Mouse (Mus musculus) forebrain, postnatal 0 days (tissue): Measurements from ENCODE around the gene Tbrg4. TPM values are rescaled to one million over a fixed set of nuclear protein-coding genes. Genes with fewer than 3 reads are reported as not detected.

Source experiments
- ATAC-seq: fragments of 200-750 bp; cut with Nextera tagmentation; 2 replicates; pipeline ENCODE4 v1.8.0; 2017; ENCODE audit warnings: mild to moderate bottlenecking, moderate library complexity
- DNase-seq: peaks from one replicate; pipeline ENCODE4 v3.0.0-alpha.2; 2015
- H3K27ac ChIP-seq: fragments of 300-500 bp; sonication (generic); 2 replicates; pipeline ENCODE4 v1.5.1; 2014; ENCODE audit warnings: low read depth, mild to moderate bottlenecking, antibody characterized with exemption, low read length, moderate library complexity, mixed read lengths
- H3K27me3 ChIP-seq: fragments of 300-500 bp; sonication (generic); 2 replicates; pipeline ENCODE4 v1.6.1; 2014; ENCODE audit warnings: mild to moderate bottlenecking, low read length, mixed read lengths; ENCODE audit not compliant: insufficient read depth
- H3K36me3 ChIP-seq: fragments of 300-500 bp; sonication (generic); 2 replicates; pipeline ENCODE4 v1.6.1; 2014; ENCODE audit warnings: mild to moderate bottlenecking, moderate library complexity; ENCODE audit not compliant: insufficient read depth
- H3K4me1 ChIP-seq: fragments of 300-500 bp; sonication (generic); 2 replicates; pipeline ENCODE4 v1.6.1; 2014; ENCODE audit warnings: antibody characterized with exemption; ENCODE audit not compliant: insufficient read depth
- H3K4me2 ChIP-seq: fragments of 300-500 bp; sonication (generic); 2 replicates; pipeline ENCODE4 v1.6.1; 2014; ENCODE audit warnings: low read depth, mild to moderate bottlenecking, moderate library complexity
- H3K4me3 ChIP-seq: fragments of 300-500 bp; sonication (generic); 2 replicates; pipeline ENCODE4 v1.5.1; 2014; ENCODE audit warnings: low read depth, low read length, mixed read lengths
- H3K9ac ChIP-seq: fragments of 300-500 bp; sonication (generic); 2 replicates; pipeline ENCODE4 v1.6.1; 2014; ENCODE audit warnings: mild to moderate bottlenecking
- H3K9me3 ChIP-seq: fragments of 300-500 bp; sonication (generic); 2 replicates; pipeline ENCODE4 v1.6.1; 2016; ENCODE audit warnings: low read length
- CTCF ChIP-seq: sonication (generic); IDR thresholded peaks from 2 replicates; pipeline ENCODE4 v1.5.1; 2016; ENCODE audit warnings: antibody characterized with exemption, control low read depth, low read depth
- WGBS: fragments of 180-500 bp; shearing (Covaris S2); extraction: QIAGEN DNeasy Blood & Tissue Kit; methylation state at CpG from one replicate; pipeline ENCODE4 v1.1.7; 2014; 5-methylcytosine and 5-hydroxymethylcytosine counted together
- polyA plus RNA-seq: library from polyadenylated mRNA; unstranded; fragments of >200 nt; fragmentation: Nextera tagmentation; extraction: Ambion mirVana; gene quantifications from 2 replicates; pipeline ENCODE4 v1.2.1, GENCODE M21; 2015
- total RNA-seq: library from RNA; depleted of rRNA; stranded (reverse); fragments of >200 nt; gene quantifications from 2 replicates; pipeline ENCODE4 v1.2.3, GENCODE M21; 2014

The Tbrg4 gene
- total and polyA plus RNA-seq, 2 experiments from 2014 or later = 31.6 to 41.9 TPM

DNA sequence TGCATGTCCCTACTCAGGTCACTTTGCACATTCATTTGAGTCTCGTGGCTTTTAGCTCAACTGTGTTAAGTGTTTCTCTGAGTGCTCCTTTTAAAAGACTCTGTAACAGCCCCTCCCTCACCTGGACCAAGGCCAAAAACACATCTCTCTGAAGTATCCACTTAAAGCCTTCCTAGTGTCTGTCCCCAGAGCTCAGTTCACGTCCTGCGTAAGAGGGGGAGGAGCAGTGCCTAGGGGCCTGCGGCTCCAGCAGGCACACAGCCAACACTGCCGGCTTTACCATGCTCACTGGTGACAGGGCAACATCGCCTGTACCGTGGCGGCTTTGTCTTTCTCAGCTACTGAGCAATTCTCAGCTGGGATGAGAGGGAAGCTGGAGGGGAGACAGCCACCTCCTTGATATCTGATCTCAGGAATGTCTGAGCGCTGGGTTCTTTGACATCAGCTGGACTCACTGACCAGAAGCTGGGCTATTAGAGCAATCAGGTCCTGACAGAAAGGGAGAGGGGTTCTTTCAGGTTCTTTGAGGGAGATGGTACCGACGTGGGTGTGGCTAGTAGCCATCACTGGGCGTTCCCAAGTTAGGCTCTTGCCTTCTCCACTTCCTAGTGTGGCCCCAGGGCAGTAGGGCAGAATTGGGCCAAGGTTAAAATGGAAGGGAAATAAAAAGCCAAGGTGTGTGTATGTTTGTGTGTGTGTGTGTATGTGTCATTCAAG, 21.8 kb downstream of the Tbrg4 start:
- Histone ChIP-seq H3K27me3 (no peaks in the 10 kb centered on the region), H3K9ac (peak overlapping the region; percentile 94), H3K36me3 (peaks cover 25% of the 10 kb centered on the region; the same call in 1 of the 2 replicates), H3K4me3 (peak overlapping the region; percentile 76), H3K27ac (peak overlapping the region; percentile 99), H3K4me2 (peak overlapping the region; percentile 92), H3K4me1 (peaks cover 40% of the 10 kb centered on the region), H3K9me3 (no peaks in the 10 kb centered on the region)
- ATAC-seq = peak; percentile 4; the same call in 1 of the 2 replicates
- no peak for TF ChIP-seq CTCF
- DNase-seq = peak; percentile 82
- 4% methylated on average over 12 of the region's 12 CpGs for WGBS

DNA sequence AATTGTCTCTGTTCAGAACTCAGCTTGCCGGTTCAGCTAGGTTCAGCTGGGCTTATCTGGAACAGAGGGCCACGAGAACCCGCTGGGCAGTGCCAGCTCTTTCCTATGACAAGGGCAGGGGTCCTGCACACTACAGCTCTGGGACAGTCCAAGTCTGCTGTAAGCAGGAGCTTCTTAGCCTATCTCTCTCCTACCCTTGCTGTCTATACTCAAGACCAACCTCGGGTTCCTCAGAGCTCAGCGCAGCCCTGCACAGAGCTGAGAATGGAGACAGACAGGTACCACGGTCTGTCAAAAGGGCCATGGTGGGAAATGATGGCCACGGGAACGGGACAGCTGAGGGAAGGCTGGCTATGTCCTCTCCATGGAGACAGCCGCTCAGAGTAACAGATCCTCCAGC, 22.6 kb downstream of the Tbrg4 start:
- Histone ChIP-seq H3K27ac (no peak overlapping the region), H3K36me3 (peaks cover 25% of the 10 kb centered on the region; the same call in 1 of the 2 replicates), H3K9me3 (no peaks in the 10 kb centered on the region), H3K4me2 (peak overlapping the region; percentile 92), H3K9ac (peak overlapping the region; percentile 94), H3K4me1 (peaks cover 45% of the 10 kb centered on the region), H3K4me3 (peak overlapping the region; percentile 76), H3K27me3 (no peaks in the 10 kb centered on the region)
- ATAC-seq = no peak
- no peak for TF ChIP-seq CTCF
- WGBS = 73% methylated on average over 9 of the region's 9 CpGs
- DNase-seq = no peak

DNA sequence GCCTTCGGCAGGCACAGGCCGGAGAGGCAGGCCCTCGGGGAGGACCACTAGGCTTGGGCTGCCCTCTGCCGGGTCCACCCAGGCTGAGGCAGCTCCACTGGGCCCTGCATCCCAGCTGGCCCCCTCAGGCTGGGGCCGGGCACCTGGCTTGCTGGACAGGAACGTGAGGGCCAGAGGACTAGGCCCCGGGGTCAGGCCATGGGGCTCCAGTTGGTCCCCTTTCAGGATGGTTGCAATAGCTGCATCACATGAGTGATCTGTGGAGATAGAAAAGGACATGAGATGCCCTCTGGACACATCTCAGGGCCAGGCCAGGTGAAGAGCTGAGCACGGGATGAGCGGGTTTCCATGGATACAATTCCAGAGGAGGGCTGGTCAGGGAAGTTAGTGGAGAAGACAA, 23.2 kb downstream of the Tbrg4 start:
- Histone ChIP-seq H3K27me3 (no peaks in the 10 kb centered on the region), H3K4me2 (peak overlapping the region; percentile 92; the same call in 1 of the 2 replicates), H3K4me3 (no peak overlapping the region; the same call in 1 of the 2 replicates), H3K27ac (no peak overlapping the region), H3K36me3 (peaks cover 27% of the 10 kb centered on the region; the same call in 1 of the 2 replicates), H3K9ac (no peak overlapping the region), H3K9me3 (no peaks in the 10 kb centered on the region), H3K4me1 (peaks cover 45% of the 10 kb centered on the region)
- ATAC-seq = no peak
- DNase-seq = no peak
- TF ChIP-seq CTCF = no peak
- WGBS = 87% methylated on average over 8 of the region's 9 CpGs

DNA sequence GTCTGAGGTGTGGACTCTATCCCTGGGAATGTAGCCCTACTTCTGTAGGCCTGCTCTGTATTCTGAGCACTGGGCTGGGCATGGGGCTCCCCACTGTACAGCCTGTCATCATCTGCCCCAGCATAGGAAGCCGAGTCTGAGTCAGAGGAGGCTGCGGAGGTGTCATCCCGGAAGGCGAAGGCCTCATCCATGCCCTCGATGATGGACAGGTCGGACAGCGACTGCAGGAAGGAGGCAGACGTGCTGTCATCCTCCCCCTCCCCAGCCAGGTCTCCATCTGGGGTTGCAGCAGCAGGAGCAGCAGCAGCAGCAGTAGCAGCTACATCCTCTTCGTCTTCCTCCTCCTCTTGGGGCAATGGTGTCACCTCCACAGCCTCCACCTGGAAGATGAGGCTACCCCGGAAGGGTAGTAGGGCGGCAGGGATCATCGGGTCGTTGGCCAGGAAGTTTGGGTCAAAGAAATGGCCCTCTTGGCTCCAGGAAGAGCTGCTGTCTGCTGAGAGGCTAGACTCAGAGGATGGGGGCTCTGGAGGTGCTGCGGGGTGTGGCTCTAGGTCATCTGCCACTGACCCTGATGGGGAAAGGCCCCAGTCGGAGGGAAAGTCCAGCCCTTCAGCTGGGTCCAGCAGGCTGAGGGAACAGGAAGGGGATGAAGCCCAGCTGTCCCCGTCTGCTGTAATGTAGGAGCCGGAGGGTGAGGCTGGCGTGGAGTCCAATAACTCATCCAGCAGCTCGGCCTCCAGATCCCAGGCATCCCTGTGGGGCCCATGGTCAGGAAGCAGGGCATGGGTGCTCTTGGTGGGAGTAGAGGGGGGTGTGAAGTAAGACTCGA, 24.0 kb downstream of the Tbrg4 start:
- WGBS = 80% methylated on average over 20 of the region's 20 CpGs
- no peak for ATAC-seq

DNA sequence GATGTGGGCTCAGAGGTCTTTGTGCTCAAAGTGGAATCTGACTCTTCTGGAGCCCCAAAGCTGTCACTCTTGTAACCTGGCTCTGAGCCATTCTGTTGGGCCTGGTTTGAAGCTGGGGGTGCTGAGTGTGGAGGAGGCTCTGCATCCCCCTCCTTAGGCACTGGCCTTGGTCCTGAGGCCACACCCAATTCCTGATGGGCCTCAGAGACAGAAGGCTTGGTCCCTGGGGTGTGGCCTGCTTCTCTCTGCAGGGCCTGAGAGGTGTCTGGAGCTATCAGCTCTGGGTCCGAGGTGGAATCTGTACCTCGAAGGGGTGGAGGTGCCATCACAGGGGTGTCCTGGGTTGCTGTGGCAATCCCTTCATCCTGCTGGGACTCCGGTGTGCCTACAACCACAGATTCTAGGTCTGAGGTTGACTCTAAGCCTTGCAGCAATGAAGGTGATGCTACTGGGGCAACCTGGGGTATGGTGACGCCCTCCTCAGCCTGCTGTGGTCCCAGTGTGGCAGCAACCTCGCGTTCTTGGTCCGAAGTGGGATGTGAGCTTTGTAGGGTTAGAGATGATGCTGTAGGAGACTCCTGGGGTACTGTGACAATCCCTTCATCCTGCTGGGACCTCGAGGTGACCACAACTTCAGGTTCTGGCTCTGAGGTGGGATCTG, 25.5 kb downstream of the Tbrg4 start:
- peaks cover 30% of the 10 kb centered on the region for H3K4me1 ChIP-seq
- H3K9ac ChIP-seq = no peak overlapping the region

More for the DNA sequence above, 24.0 kb downstream of the Tbrg4 start:
- H3K27me3 ChIP-seq = no peaks in the 10 kb centered on the region
- DNase-seq = no peak
- H3K36me3 ChIP-seq = peaks cover 35% of the 10 kb centered on the region; the same call in 1 of the 2 replicates
- H3K9ac ChIP-seq = no peak overlapping the region
- no peak overlapping the region for H3K4me2 ChIP-seq
- H3K4me3 ChIP-seq = no peak overlapping the region
- H3K9me3 ChIP-seq = no peaks in the 10 kb centered on the region
- H3K4me1 ChIP-seq = peaks cover 39% of the 10 kb centered on the region
- no peak for TF ChIP-seq CTCF
- no peak overlapping the region for H3K27ac ChIP-seq

DNA sequence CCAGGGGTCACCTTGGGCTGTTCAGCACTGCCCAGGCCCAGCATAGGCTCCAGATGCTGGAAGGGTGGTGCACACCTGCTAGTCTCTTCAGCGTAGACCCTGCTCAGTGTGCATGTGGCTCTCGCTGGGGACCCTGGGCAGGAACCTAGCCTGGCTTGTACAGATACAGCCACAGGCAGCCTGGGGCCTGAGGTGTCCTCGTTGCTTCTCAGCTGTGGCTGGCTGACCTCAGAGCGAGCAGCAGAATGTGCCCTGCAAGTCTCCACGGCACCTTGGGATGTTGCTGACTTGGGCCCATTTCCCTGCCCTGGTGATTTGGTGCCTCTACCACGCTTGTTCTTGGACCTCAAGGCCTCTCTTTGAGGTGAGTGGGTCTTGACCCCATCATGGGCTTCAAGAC, 26.0 kb downstream of the Tbrg4 start:
- no peak; the same call in 1 of the 2 replicates for ATAC-seq
- no peak for TF ChIP-seq CTCF
- H3K36me3 ChIP-seq = peaks cover 48% of the 10 kb centered on the region
- no peak for DNase-seq
- H3K9me3 ChIP-seq = no peaks in the 10 kb centered on the region
- H3K4me3 ChIP-seq = no peak overlapping the region
- peaks cover 30% of the 10 kb centered on the region for H3K4me1 ChIP-seq
- 0 out of 2 replicates have a peak overlapping the region, but pooled peaks have one; percentile 15 for H3K27ac ChIP-seq
- peak overlapping the region; percentile 50 for H3K4me2 ChIP-seq
- H3K9ac ChIP-seq = peak overlapping the region; percentile 53; the same call in 1 of the 2 replicates
- H3K27me3 ChIP-seq = no peaks in the 10 kb centered on the region
- WGBS = 84% methylated on average over 6 of the region's 6 CpGs

More for the DNA sequence above, 25.5 kb downstream of the Tbrg4 start:
- Histone ChIP-seq H3K4me3 (no peak overlapping the region), H3K27me3 (no peaks in the 10 kb centered on the region), H3K4me2 (no peak overlapping the region), H3K9me3 (no peaks in the 10 kb centered on the region), H3K36me3 (peaks cover 47% of the 10 kb centered on the region), H3K27ac (no peak overlapping the region)
- ATAC-seq = no peak
- TF ChIP-seq CTCF = no peak
- WGBS = 85% methylated on average over 8 of the region's 8 CpGs
- peak; percentile 22 for DNase-seq
